21 mouse cellular contexts compared by ENCODE assay signal in the genomic region with DNA sequence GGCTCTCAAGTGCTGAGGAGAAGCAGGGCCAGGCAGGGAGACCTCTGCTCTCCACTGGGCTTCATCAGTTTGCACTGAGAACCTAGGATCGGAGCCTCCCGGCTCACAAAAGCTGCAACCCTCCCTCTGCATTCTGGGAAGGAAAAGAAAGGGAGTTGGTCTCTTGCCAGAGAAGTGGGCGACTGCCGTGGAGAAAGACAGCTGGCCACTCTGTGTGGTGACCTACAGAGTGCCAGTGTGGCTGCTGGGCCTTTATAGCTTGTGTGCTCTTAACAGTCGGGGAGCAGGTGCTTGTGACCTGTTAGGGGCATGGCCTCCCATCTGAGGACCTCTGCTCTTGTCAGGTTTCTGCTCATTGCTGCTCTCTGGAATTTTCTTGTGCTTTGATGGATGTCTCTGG. TPM values are rescaled to one million over a fixed set of nuclear protein-coding genes. Genes with fewer than 3 reads are reported as not detected.
DNase-seq lines count a peak whose midpoint lies in the region; ATAC-seq lines count a peak whose summit lies in the region.
"Had no signal": no experiment of that assay in that cellular context is flagged by ENCODE, and none has a peak within 500 bp of the region (broad histone marks: within the 10 kb centered on the region; RNA-seq: fewer than 3 reads in every experiment).

No protein-coding gene starts in this region.

- no peaks in the 10 kb centered on the region for H3K27me3 ChIP-seq in hindbrain, embryonic 13.5 days
- no peaks in the 10 kb centered on the region for H3K27me3 ChIP-seq in hindbrain, embryonic 16.5 days (replicated peaks; ENCODE audit: control insufficient read depth, insufficient read depth, low read length)
- no peaks in the 10 kb centered on the region for H3K27me3 ChIP-seq in midbrain, embryonic 13.5 days
- no peaks in the 10 kb centered on the region for H3K27me3 ChIP-seq in midbrain, embryonic 14.5 days (ENCODE audit: control insufficient read depth, insufficient read depth, low read length)
- H3K27me3 ChIP-seq: CH12.LX had no signal

- no peaks in the 10 kb centered on the region for H3K9me3 ChIP-seq in hindbrain, embryonic 13.5 days
- H3K9me3 ChIP-seq in hindbrain, embryonic 16.5 days (ENCODE audit: control insufficient read depth, low read length): no peaks in the 10 kb centered on the region
- H3K9me3 ChIP-seq in midbrain, embryonic 13.5 days: no peaks in the 10 kb centered on the region
- H3K9me3 ChIP-seq in midbrain, embryonic 14.5 days (ENCODE audit: control insufficient read depth, low read length): no peaks in the 10 kb centered on the region
- H3K9me3 ChIP-seq: heart, embryonic 10.5 days had no signal

- peaks cover 13% of the 10 kb centered on the region for H3K4me1 ChIP-seq in hindbrain, embryonic 13.5 days (replicated peaks)
- no peaks in the 10 kb centered on the region; the same call in 1 of the 2 replicates for H3K4me1 ChIP-seq in hindbrain, embryonic 16.5 days (ENCODE audit: control insufficient read depth, insufficient read depth, low read depth, low read length)
- peaks cover 4% of the 10 kb centered on the region; the same call in 1 of the 2 replicates for H3K4me1 ChIP-seq in midbrain, embryonic 13.5 days (replicated peaks)
- no peaks in the 10 kb centered on the region for H3K4me1 ChIP-seq in midbrain, embryonic 14.5 days (ENCODE audit: control insufficient read depth, insufficient read depth, low read length)

- intact Hi-C loops in left cerebral cortex, postnatal 14 days (cut with DNase I): no loop called here

- peak; percentile 50 for DNase-seq in cerebellum, adult 9-11 months
- DNase-seq in cerebellum, postnatal 36 days: no peak
- no peak for DNase-seq in midbrain, embryonic 14.5 days
- peak; percentile 54 to 75 for DNase-seq in left cerebral cortex, postnatal 14 days (ENCODE audit: low spot score in 2 of 2)
- no peak for DNase-seq in c-Kit-positive CD71-positive TER-119-positive erythroid progenitor cells, embryonic 14.5 days (ENCODE audit: low spot score)
- DNase-seq: adrenal gland, postnatal 36 days; cerebellum, adult 11-12 months; embryo, embryonic 11 days; gastrocnemius, postnatal 25 days; heart, postnatal 4 days; lung, adult 18-20 months; lung, postnatal 4 days had no signal

- ATAC-seq in hindbrain, embryonic 13.5 days (ENCODE audit: low FRiP score): no peak
- no peak for ATAC-seq in hindbrain, embryonic 16.5 days
- ATAC-seq in midbrain, embryonic 13.5 days: no peak
- no peak for ATAC-seq in midbrain, embryonic 14.5 days (ENCODE audit: low FRiP score, low TSS enrichment)
- ATAC-seq: activated CD4-positive, CD25-positive, alpha-beta regulatory T cell, adult 4 months; midbrain, embryonic 16.5 days had no signal

- no peak overlapping the region for H3K4me2 ChIP-seq in hindbrain, embryonic 13.5 days
- H3K4me2 ChIP-seq in hindbrain, embryonic 16.5 days (ENCODE audit: low read length): no peak overlapping the region
- no peak overlapping the region for H3K4me2 ChIP-seq in midbrain, embryonic 13.5 days (replicated peaks)
- H3K4me2 ChIP-seq in midbrain, embryonic 14.5 days (ENCODE audit: low read length): no peak overlapping the region

- H3K36me3 ChIP-seq in hindbrain, embryonic 13.5 days: peaks cover 32% of the 10 kb centered on the region
- H3K36me3 ChIP-seq in hindbrain, embryonic 16.5 days (ENCODE audit: control insufficient read depth, insufficient read depth, low read length): peaks cover 11% of the 10 kb centered on the region; the same call in 1 of the 2 replicates
- peaks cover 38% of the 10 kb centered on the region for H3K36me3 ChIP-seq in midbrain, embryonic 13.5 days
- H3K36me3 ChIP-seq in midbrain, embryonic 14.5 days (ENCODE audit: control insufficient read depth, insufficient read depth, low read length): peaks cover 19% of the 10 kb centered on the region

- no peak overlapping the region for H3K9ac ChIP-seq in hindbrain, embryonic 13.5 days
- H3K9ac ChIP-seq in hindbrain, embryonic 16.5 days (ENCODE audit: low read depth, low read length): no peak overlapping the region; the same call in 1 of the 2 replicates
- H3K9ac ChIP-seq in midbrain, embryonic 13.5 days (replicated peaks): 0 out of 2 replicates have a peak overlapping the region, but pooled peaks have one; percentile 16
- H3K9ac ChIP-seq in midbrain, embryonic 14.5 days (replicated peaks; ENCODE audit: low read length): no peak overlapping the region

- H3K4me3 ChIP-seq in hindbrain, embryonic 13.5 days: no peak overlapping the region
- no peak overlapping the region for H3K4me3 ChIP-seq in hindbrain, embryonic 16.5 days (ENCODE audit: low read length)
- H3K4me3 ChIP-seq in midbrain, embryonic 13.5 days (replicated peaks): no peak overlapping the region
- H3K4me3 ChIP-seq in midbrain, embryonic 14.5 days (replicated peaks; ENCODE audit: low read depth, low read length): no peak overlapping the region
- H3K4me3 ChIP-seq: heart, embryonic 10.5 days had no signal

- WGBS in hindbrain, embryonic 13.5 days: 64% methylated on average over 5 of the region's 5 CpGs
- WGBS in hindbrain, embryonic 16.5 days: 49% methylated on average over 5 of the region's 5 CpGs
- WGBS in midbrain, embryonic 13.5 days: 67% methylated on average over 5 of the region's 5 CpGs
- whole genome bisulfite sequencing in midbrain, embryonic 14.5 days: 79% methylated on average over 5 of the region's 5 CpGs

- H3K27ac ChIP-seq in hindbrain, embryonic 13.5 days: peak overlapping the region; percentile 55; the same call in 1 of the 2 replicates
- no peak overlapping the region for H3K27ac ChIP-seq in hindbrain, embryonic 16.5 days (ENCODE audit: low read depth, low read length)
- H3K27ac ChIP-seq in midbrain, embryonic 13.5 days: peak overlapping the region; percentile 9; the same call in 1 of the 2 replicates
- no peak overlapping the region for H3K27ac ChIP-seq in midbrain, embryonic 14.5 days (replicated peaks; ENCODE audit: low read depth, low read length)
- H3K27ac ChIP-seq: heart, embryonic 10.5 days had no signal

RNA-seq across cellular contexts. Expression of gene Opa3, which starts 15.7 kb away (rescaled TPM):
- polyA plus RNA-seq in hindbrain, embryonic 13.5 days (2015; fragmentation: Nextera tagmentation; extraction: Ambion mirVana): 36.9 and 37.1 TPM in 2 replicates
- 39.9 and 41.5 TPM in 2 replicates for polyA plus RNA-seq in hindbrain, embryonic 16.5 days (2015; fragmentation: Nextera tagmentation; extraction: Ambion mirVana)
- 39.4 and 40.5 TPM in 2 replicates for polyA plus RNA-seq in midbrain, embryonic 13.5 days (2015; fragmentation: Nextera tagmentation; extraction: Ambion mirVana)
- polyA plus RNA-seq in midbrain, embryonic 14.5 days (2014; fragmentation: Nextera tagmentation; extraction: Ambion mirVana): 33.2 and 35.0 TPM in 2 replicates
- 10 to 100 TPM; 40.0 to 43.9 TPM for total RNA-seq in left cerebral cortex, postnatal 14 days (2021)

RNA-seq across cellular contexts. Expression of gene Vasp, which starts 27.8 kb away (rescaled TPM):
- polyA plus RNA-seq in hindbrain, embryonic 13.5 days (2015; fragmentation: Nextera tagmentation; extraction: Ambion mirVana): 38.5 and 39.7 TPM in 2 replicates
- polyA plus RNA-seq in hindbrain, embryonic 16.5 days (2015; fragmentation: Nextera tagmentation; extraction: Ambion mirVana): 39.9 and 42.9 TPM in 2 replicates
- polyA plus RNA-seq in midbrain, embryonic 13.5 days (2015; fragmentation: Nextera tagmentation; extraction: Ambion mirVana): 28.6 and 38.0 TPM in 2 replicates
- polyA plus RNA-seq in midbrain, embryonic 14.5 days (2014; fragmentation: Nextera tagmentation; extraction: Ambion mirVana): 28.9 and 29.1 TPM in 2 replicates
- 10 to 100 TPM; 18.4 to 21.1 TPM for total RNA-seq in left cerebral cortex, postnatal 14 days (2021)

RNA-seq across cellular contexts. Expression of gene Gpr4, which starts 31.5 kb away (rescaled TPM):
- 1.8 and 2.3 TPM in 2 replicates for polyA plus RNA-seq in hindbrain, embryonic 13.5 days (2015; fragmentation: Nextera tagmentation; extraction: Ambion mirVana)
- polyA plus RNA-seq in hindbrain, embryonic 16.5 days (2015; fragmentation: Nextera tagmentation; extraction: Ambion mirVana): 3.1 and 4.4 TPM in 2 replicates
- 1.8 and 1.9 TPM in 2 replicates for polyA plus RNA-seq in midbrain, embryonic 13.5 days (2015; fragmentation: Nextera tagmentation; extraction: Ambion mirVana)
- polyA plus RNA-seq in midbrain, embryonic 14.5 days (2014; fragmentation: Nextera tagmentation; extraction: Ambion mirVana): 1.8 and 2.5 TPM in 2 replicates
- total RNA-seq in left cerebral cortex, postnatal 14 days (2021): 1 to 10 TPM; 5.2 to 5.5 TPM
- total RNA-seq: neutrophil, adult 5-6 weeks had no signal

RNA-seq across cellular contexts. Expression of gene Ppm1n, which starts 36.0 kb away (rescaled TPM):
- polyA plus RNA-seq in hindbrain, embryonic 13.5 days (2015; fragmentation: Nextera tagmentation; extraction: Ambion mirVana): 0.49 and 0.69 TPM in 2 replicates
- polyA plus RNA-seq in hindbrain, embryonic 16.5 days (2015; fragmentation: Nextera tagmentation; extraction: Ambion mirVana): 0.79 and 1.5 TPM in 2 replicates
- polyA plus RNA-seq in midbrain, embryonic 13.5 days (2015; fragmentation: Nextera tagmentation; extraction: Ambion mirVana): 0.34 and 0.88 TPM in 2 replicates
- polyA plus RNA-seq in midbrain, embryonic 14.5 days (2014; fragmentation: Nextera tagmentation; extraction: Ambion mirVana): 0.62 and 1.2 TPM in 2 replicates
- total RNA-seq in left cerebral cortex, postnatal 14 days (2021): under 1 TPM in 1 of 2 experiments, not detected in 1; 0.40 TPM
- total RNA-seq: adrenal gland, postnatal 36 days; CH12.LX; gastrocnemius, postnatal 25 days; neutrophil, adult 5-6 weeks had no signal
- polyA plus RNA-seq: kidney, embryonic 14.5 days had no signal

RNA-seq across cellular contexts. Expression of gene Rtn2, which starts 38.6 kb away (rescaled TPM):
- polyA plus RNA-seq in hindbrain, embryonic 13.5 days (2015; fragmentation: Nextera tagmentation; extraction: Ambion mirVana): 101 and 104 TPM in 2 replicates
- 124 and 126 TPM in 2 replicates for polyA plus RNA-seq in hindbrain, embryonic 16.5 days (2015; fragmentation: Nextera tagmentation; extraction: Ambion mirVana)
- 97.4 and 102 TPM in 2 replicates for polyA plus RNA-seq in midbrain, embryonic 13.5 days (2015; fragmentation: Nextera tagmentation; extraction: Ambion mirVana)
- 100.0 and 101 TPM in 2 replicates for polyA plus RNA-seq in midbrain, embryonic 14.5 days (2014; fragmentation: Nextera tagmentation; extraction: Ambion mirVana)
- 100 to 1,000 TPM; 115 to 123 TPM for total RNA-seq in left cerebral cortex, postnatal 14 days (2021)
- total RNA-seq: neutrophil, adult 5-6 weeks had no signal
- polyA plus RNA-seq: activated CD4-positive, CD25-positive, alpha-beta regulatory T cell, adult 4 months had no signal

Comparison
In these comparisons a context has a peak if more than half of its experiments do, and no peak if none do; other contexts are left out.
1. DNase-seq: peak in cerebellum, adult 9-11 months (single experiment) and left cerebral cortex, postnatal 14 days (2 of 2); none in cerebellum, postnatal 36 days (0 of 2), midbrain, embryonic 14.5 days (single experiment) and c-Kit-positive CD71-positive TER-119-positive erythroid progenitor cells, embryonic 14.5 days (single experiment).
2. H3K27ac ChIP-seq: peak in hindbrain, embryonic 13.5 days (single experiment) and midbrain, embryonic 13.5 days (single experiment); none in hindbrain, embryonic 16.5 days (single experiment) and midbrain, embryonic 14.5 days (single experiment).